Mouse (Mus musculus) B cell, adult (primary cell): Measurements from ENCODE around the gene Defa33. TPM values are rescaled to one million over a fixed set of nuclear protein-coding genes. Genes with fewer than 3 reads are reported as not detected.

ENCODE experiments used
- total RNA-seq: library from RNA; stranded (reverse); gene quantifications from 4 replicates; pipeline ENCODE4 v1.2.4, GENCODE M21; 2023; ENCODE audit not compliant: inconsistent age

Gene Defa33
- not detected in 4 replicates for total RNA-seq

DNA sequence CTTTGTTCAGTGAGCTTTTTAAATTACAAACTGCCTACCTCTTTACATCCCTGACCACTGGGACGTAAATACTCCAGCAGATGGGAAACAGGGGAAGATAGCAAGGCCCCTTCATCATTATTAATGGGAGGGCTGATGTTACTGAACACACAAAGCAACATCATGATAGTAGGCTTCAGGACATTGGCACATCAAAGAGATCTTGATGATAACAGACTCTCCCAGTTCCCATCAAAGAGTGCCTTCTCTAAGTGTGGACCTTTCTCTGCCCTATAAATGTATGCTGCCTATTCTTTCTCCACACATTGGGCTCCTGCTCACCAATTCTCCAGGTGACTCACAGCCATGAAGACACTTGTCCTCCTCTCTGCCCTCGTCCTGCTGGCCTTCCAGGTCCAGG is at the start of gene Defa33:
Defa33 (plus strand) TSS at position 301 of the 400 bp plus-strand sequence.

DNA sequence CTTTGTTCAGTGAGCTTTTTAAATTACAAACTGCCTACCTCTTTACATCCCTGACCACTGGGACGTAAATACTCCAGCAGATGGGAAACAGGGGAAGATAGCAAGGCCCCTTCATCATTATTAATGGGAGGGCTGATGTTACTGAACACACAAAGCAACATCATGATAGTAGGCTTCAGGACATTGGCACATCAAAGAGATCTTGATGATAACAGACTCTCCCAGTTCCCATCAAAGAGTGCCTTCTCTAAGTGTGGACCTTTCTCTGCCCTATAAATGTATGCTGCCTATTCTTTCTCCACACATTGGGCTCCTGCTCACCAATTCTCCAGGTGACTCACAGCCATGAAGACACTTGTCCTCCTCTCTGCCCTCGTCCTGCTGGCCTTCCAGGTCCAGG is 13.4 kb upstream of the Defa33 start, which contains the start of gene Defa2:
Defa2 (plus strand) TSS at position 301 of the 400 bp plus-strand sequence.

DNA sequence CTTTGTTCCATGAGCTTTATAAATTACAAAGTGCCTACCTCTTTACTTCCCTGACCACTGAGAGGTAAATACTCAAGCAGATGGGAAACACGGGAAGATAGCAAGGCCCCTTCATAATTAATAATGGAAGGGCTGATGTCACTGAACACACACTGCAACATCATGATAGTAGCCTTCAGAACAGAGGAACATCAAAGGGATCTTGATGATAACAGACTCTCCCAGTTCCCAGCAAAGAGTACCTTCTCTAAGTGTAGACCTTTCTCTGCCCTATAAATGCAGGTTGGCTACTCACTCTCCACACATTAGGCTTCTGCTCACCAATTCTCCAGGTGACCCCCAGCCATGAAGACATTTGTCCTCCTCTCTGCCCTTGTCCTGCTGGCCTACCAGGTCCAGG is 35.5 kb downstream of the Defa33 start, which contains the start of gene Defa36:
Defa36 (plus strand) TSS at position 301 of the 400 bp plus-strand sequence.

Other genes starting within 250 kb of the Defa33 start
- not detected in 4 replicates for gene Defa22, start 229.5 kb upstream of the Defa33 start, total RNA-seq
- not detected in 4 replicates for gene Defa31, start 200.2 kb upstream of the Defa33 start, total RNA-seq
- not detected in 4 replicates for gene Gm15293, start 190.2 kb upstream of the Defa33 start, total RNA-seq
- gene Gm15292, start 142.1 kb upstream of the Defa33 start, total RNA-seq: not detected in 4 replicates
- not detected in 4 replicates for gene Defa27, start 76.3 kb upstream of the Defa33 start, total RNA-seq
- not detected in 4 replicates for gene Defa29, start 64.8 kb upstream of the Defa33 start, total RNA-seq
- not detected in 4 replicates for gene Defa2, start 13.3 kb upstream of the Defa33 start, total RNA-seq
- gene Defa36, start 35.6 kb downstream of the Defa33 start, total RNA-seq: not detected in 4 replicates
- gene Gm7849, start 64.7 kb downstream of the Defa33 start, total RNA-seq: not detected in 4 replicates
- not detected in 4 replicates for gene Defa20, start 117.4 kb downstream of the Defa33 start, total RNA-seq
- not detected in 4 replicates for gene Defa32, start 137.2 kb downstream of the Defa33 start, total RNA-seq
- gene Defa37, start 173.6 kb downstream of the Defa33 start, total RNA-seq: not detected in 4 replicates
- gene Defa28, start 191.2 kb downstream of the Defa33 start, total RNA-seq: not detected in 4 replicates
- gene Gm7861, start 202.7 kb downstream of the Defa33 start, total RNA-seq: not detected in 4 replicates
- gene Defa26, start 226.4 kb downstream of the Defa33 start, total RNA-seq: not detected in 4 replicates